Mouse (Mus musculus) cerebellum, adult 9-10 months (tissue): ENCODE data around the gene Ccdc106.

Source experiments
- DNase-seq: peaks from one replicate; pipeline ENCODE4 v3.0.0; 2022

Gene Ccdc106

DNA sequence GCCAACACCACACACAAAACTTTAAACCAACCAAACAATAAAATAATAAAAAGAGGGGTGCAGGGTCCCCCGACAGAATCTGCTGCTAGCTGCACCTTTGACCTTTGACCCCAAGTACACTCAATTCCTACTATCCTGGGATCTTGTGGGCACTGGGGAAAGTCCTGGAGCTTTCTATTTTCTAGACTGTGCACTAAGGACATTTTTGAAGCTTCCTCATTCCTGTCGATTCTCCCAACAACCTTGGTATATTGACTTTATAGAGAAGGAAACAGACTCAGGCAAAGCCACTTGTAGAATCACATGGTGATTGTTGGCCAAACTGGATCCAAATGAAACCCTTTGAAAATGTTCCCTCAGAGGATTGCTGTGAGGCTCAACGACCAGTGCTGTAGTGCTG, 4.3 kb upstream of the Ccdc106 start:
- peak; percentile 77 for DNase-seq

DNA sequence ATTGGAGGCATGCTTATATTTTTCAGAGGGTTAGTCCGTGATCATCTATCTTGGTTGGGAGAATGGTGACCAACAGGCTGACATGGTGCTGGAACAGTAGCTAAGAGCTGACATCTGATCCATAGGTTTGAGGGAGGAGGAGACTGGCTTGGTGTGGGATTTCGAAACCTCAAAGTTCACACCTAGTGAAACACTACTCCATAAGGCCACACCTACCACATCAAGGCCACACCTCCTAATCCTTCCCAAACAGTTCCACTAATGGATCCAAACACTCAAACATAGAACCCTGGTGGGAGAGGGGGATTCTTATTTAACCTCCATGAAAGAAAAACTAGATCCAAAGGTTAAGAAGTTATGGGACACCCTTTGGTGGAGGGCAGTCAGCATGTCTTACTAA, 3.4 kb upstream of the Ccdc106 start:
- DNase-seq = peak; percentile 59

DNA sequence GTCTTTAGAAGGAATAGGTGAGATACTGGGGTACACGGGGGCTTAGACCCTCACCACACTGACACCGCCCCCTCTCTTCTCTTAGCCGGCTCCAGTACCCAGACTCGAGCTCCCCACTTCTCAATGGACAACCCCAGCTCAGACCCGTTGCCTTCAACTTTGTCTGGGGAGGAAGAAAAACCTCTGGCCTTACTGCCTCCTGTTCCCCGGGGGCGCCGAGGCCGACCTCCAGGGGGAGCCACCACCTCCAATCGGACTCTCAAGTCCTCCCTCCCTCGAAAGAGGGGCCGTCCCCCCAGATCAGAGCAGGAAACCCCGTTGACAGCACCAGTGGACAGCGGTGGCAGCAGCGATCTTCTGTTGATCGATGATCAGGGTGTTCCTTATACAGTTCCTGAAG, 3.0 kb upstream of the Ccdc106 start:
- DNase-seq = peak; percentile 71

DNA sequence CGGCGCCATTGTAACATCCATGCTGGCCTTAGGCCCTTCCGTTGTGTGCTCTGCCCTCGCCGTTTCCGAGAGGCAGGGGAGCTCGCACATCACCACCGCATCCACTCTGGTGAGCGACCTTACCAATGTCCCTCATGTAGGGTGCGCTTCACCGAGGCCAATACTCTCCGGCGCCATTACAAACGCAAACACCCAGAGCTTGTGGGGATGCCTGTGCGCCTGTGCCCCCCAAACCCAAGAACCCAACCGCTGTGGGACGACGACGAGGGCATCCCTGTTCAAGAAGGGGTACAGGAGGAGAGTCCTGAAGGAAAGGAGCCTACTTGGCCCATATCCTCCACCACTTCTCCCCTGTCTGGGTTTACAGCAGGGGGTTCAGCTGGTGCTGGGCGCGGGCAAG, 2.4 kb upstream of the Ccdc106 start:
- DNase-seq = no peak

DNA sequence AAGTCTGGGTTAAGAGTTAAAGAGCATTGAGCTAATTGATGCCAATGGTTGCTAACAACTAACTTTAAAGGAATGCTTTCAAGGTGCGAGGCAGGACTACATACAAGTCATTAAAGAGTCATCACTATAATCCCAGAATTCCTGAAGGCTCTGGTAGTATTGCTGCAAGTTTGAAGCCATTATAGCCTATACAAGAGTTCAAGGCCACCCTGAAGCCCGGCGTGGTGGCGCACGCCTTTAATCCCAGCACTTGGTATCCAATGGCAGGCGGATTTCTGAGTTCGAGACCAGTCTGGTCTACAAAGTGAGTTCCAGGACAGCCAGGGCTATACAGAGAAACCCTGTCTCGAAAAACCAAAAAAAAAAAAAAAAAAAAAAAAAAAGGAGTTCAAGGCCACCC, 777 bp upstream of the Ccdc106 start:
- peak; percentile 61 for DNase-seq

DNA sequence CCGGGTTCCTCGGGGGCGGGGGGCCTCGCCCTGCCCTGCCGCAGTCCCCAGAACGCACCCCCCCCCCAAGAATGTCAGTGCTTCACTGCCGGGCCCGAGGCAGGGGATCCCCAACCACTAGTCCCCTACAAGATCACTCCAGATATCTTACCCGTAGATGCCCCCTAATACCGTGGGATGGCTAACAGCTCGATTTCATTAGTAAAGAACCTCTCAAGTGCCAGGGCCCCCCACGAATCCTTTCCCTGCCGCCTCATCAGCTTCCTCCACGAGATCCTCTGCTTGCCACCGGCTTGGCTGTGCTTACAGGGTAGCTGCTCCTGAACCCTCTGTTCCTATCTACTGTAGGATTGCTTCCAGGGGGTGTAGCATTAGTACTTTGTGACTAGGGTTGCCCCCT, 332 bp downstream of the Ccdc106 start:
- peak; percentile 74 for DNase-seq

DNA sequence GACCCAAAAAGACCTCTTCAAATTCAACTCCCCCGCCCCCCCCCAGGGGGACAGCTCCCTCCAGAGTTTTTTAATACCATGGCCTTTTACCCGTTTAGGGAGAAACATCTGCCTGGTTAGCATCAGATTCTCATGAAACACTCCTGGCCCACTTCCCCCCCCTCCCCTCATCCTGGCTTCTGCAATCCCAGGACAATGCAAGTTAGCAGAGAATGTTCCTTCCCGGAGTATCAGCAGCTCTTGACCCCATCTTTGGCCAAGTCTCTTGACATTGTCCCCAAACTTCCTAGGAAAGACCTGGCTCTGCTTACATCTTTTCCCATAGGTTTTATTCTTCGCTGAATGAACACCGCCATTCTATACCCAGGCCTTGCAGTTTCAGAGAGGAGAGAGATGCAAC, 844 bp downstream of the Ccdc106 start:
- no peak for DNase-seq

DNA sequence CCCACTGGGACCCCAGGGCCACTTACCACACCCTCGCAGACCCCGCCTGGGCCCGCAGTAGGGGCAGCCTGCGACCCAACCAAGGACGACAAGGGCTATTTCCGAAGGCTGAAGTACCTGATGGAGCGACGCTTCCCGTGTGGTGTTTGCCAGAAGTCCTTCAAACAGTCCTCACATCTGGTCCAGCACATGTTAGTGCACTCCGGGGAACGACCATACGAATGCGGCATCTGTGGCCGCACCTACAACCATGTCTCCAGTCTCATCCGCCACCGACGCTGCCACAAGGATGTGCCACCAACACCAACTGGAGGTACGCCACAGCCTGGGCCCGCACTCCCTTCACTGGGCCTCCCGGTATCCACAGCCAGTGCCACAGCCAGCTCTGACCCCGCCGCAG, 9.2 kb downstream of the Ccdc106 start:
- DNase-seq = no peak

DNA sequence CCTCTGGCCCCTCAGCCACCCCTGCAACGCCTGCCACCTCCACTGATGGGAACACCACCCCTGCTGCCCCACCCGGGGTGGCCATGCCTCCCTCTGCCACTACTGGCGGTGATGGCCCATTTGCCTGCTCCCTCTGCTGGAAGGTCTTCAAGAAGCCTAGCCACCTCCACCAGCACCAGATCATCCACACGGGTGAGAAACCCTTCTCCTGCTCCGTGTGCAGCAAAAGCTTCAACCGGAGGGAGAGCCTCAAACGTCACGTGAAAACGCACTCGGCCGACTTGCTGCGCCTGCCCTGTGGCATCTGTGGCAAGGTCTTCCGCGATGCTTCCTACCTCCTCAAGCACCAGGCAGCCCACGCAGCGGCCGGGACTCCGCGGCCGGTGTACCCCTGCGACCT, 9.6 kb downstream of the Ccdc106 start:
- DNase-seq = no peak

DNA sequence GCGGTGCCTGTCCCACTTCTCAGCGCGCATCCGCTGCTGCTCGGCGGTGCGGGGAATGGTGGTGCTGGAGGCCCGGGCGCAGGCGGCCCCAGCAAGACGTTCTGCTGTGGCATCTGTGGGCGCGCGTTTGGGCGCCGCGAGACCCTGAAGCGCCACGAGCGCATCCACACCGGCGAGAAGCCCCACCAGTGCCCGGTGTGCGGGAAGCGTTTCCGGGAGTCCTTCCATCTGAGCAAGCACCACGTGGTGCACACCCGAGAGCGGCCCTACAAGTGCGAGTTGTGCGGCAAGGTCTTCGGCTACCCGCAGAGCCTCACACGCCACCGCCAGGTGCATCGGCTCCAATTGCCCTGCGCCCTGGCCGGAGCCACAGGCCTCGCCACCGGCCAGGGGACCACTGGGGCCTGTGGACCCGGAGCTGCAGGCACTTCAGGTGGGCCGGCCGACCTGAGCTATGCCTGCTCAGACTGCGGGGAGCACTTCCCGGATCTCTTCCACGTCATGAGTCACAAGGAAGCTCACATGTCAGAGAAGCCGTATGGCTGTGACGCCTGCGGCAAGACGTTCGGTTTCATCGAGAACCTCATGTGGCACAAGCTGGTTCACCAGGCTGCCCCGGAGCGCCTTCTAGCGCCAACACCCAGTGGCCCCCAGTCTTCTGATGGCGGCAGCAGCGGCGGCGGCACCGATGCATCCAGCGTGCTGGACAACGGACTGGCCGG, 10.4 kb downstream of the Ccdc106 start:
- no peak for DNase-seq

DNA sequence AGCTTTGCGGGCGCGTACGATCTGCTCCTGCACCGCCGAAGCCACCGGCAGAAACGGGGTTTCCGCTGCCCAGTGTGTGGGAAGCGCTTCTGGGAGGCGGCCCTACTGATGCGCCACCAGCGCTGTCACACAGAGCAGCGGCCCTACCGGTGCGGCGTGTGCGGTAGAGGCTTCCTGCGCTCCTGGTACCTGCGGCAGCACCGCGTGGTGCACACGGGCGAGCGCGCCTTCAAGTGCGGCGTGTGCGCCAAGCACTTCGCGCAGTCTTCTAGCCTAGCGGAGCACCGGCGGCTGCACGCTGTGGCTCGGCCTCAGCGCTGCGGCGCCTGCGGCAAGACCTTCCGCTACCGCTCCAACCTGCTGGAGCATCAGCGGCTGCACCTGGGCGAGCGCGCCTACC, 11.1 kb downstream of the Ccdc106 start:
- DNase-seq = no peak

DNA sequence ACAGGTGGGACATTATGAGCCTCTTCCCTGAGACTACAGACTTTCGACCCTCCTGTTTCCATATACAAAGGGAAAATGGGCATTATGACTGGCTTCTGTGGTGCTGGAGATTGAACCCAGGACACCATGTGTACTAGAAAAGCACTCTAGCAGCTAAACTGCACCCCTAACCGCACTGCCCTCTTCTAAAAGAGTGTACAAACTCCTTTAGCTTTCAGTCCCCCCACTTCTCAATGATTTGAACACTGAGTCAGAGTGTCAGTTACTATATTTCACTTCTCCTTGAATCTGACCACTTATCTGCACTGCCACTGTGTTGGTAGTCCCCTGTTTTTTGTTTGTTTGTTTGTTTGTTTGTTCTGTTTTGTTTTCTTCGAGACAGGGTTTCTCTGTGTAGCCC, 13.5 kb downstream of the Ccdc106 start, which contains the start of gene 4632433K11Rik:
Gene 4632433K11Rik, plus strand, starts transcription at position 301 of the 400 bp plus-strand sequence.
- DNase-seq = no peak

DNA sequence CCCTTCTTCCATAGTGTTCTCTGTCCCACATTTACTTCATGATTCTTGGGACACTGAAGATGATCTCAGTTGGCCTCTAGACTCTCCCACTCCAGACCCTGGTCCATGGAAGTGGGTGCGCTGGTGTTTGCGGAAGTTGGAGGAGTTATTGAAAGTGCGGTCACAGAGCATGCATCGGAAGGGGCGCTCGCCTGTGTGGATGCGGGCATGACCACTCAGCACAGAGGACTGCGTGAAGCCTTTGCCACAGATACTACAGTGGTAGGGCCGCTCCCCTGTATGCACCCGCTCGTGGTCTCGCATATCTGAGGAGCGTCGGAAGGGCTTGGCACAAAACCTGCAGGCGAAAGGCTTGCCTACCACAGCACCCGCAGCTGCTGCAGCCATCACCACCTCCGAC, 15.3 kb downstream of the Ccdc106 start:
- no peak for DNase-seq

DNA sequence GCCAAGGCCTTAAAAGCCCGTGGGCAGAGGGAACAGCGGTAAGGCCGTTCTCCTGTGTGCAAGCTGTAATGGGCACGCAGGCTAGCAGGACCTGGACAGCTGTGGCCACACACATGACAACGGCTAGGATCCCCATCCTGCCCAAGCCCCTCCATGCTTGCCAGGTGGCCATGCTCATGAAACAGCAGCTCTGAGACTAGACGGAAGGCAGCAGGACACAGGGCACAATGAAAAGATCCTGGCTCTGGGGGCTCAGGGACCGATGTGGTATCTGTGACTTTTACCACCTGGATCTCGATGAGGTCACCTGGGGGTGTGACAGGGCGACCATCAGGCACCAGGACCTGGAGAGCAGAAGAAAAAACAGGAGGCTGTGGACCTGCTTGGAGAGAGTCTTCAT, 15.8 kb downstream of the Ccdc106 start:
- DNase-seq = no peak

DNA sequence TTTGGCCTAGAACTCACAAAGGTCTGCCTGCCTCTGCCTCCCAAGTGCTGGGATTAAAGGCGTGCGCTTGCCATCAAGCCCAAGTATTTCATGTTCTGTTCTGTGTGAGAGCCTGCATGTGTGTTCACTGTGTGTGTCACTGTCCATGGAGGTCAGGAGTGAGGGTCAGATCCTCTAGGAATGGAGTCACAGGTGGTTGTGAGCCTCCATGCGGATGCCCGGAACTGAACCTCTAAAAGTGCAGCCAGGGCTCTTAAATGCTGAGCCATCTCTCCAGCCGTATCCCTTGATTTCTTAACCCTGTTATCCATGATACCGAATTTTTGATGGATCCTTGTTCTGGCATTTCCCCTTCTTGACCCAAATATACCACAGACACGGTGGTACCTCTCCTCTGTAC, 16.7 kb downstream of the Ccdc106 start:
- peak; percentile 51 for DNase-seq

DNA sequence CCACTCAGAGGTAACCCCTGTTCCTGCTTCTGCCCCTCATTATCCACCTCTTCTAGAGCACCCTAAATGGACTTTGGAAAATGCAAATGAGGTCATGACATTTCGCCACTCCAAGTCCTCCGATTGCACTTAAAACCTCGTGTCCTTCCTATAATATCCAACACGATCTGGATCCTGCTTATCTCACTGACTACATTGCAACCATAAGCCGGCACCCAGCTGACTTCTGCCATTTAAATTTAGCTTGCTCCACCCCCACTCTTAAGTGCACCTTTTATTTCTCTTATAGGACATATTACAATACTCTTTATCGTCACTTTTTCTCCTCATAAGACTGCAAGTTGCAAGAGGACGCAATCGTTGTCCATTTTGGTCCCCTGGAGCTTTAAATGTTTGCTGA, 17.1 kb downstream of the Ccdc106 start:
- DNase-seq = no peak

DNA sequence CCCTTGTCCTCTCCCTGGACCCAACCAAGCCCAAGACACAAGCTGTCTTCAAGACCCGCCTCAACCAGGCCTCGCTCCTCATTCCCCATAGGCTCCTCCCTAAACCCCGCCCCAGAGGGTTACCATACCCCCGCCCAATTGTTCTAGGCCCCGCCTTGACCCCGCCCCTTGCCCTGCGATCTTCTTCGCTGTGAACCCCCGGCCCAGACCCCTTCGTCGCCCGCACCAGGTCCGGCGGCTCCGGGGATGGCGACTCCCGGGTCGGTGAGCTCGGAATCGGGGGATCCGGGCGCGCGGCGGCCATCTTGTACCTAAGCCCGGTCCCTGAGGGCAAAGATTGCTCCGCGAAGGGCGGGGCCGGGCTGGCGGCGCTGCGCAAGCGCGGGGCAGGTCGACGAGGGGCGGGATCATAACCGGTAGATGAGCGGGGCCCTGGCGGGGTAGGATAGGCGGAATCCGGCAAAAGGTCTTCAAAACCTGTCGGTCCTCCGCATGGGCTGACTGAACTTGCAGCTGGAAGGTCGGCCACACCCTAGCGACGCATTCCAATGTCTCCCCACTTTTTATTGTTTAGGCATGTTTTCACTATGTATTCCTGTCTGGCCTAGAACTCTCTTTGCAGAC, 17.9 kb downstream of the Ccdc106 start, which contains the start of gene Zfp784:
Gene Zfp784, minus strand, starts transcription at position 338 of the 624 bp plus-strand sequence.
- DNase-seq = peak; percentile 95

DNA sequence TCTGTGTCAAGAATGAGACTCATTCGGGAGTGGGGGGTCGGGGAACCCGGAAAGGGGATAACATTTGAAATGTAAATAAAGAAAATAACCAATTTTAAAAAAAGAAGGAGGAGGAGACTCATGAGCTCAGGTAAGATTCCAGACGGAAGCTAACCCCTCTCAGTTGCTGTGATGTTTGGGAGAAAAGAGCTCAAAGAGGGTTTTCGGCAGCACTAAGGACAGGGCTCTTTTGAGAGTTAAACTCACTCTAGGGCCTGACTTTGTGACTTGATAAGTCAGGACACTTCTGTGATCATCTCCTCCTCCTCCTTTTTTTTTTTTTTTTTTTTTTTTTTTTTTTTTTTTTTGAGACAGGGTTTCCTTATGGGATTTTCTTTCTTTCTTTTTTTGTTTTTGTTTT, 18.6 kb downstream of the Ccdc106 start:
- no peak for DNase-seq

DNA sequence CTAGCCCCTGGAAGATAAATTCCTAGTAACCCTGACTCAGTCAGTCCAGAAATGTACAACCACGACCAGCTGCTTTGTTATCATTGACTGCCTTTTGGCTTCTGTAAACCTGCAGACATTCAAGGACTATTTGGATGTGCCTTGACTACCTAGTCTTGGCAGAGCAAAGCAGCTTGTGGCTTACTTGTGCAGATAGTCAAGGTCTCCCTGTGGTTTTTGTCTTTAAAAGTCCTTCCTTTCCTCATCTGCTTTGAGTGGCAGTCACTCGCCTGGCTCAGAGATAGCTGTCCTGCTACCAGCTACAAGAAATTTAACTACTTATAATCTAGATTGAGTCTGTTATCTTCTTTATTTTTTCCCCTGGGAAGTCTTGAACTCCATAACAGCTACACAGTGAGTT, 24.6 kb downstream of the Ccdc106 start:
- DNase-seq = no peak

DNA sequence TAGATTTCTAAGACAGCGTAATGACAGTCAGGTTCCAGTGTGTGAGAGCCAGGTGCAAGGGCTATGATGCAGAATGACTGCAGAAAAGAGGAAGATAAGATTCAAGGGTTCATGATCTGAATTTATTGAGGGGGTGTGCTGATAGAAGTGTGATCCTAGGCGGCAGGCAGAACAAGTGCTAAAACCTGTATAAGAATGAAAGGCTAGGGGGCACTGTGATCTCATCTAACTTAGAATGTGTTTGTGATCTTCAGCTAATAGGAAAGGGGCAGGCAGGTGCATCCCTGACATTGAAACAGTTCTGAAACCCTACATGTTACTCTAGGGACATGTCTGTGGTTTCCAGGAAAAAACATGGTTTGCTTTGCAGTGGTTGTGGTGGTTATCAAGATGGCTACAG, 25.8 kb downstream of the Ccdc106 start:
- DNase-seq = no peak

DNA sequence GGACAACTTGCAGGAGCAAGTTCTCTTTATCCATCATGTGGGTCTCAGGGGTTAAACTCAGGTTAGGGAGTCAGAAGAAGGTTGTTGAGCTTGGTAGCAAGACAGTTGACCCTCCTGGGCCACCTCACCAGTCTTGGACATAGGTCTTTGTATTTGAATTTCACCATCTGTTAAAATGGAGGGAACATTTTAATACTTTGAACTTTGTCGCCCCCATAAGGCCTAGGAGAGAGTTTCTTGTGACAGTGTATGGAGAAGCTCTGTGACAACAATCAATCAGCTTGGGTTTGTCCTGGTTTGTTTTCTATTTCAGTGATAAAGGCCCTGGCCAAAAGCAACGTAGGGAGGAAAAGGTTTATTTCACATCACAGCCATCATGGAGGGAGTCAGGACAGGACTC, 27.0 kb downstream of the Ccdc106 start:
- DNase-seq = peak; percentile 73

DNA sequence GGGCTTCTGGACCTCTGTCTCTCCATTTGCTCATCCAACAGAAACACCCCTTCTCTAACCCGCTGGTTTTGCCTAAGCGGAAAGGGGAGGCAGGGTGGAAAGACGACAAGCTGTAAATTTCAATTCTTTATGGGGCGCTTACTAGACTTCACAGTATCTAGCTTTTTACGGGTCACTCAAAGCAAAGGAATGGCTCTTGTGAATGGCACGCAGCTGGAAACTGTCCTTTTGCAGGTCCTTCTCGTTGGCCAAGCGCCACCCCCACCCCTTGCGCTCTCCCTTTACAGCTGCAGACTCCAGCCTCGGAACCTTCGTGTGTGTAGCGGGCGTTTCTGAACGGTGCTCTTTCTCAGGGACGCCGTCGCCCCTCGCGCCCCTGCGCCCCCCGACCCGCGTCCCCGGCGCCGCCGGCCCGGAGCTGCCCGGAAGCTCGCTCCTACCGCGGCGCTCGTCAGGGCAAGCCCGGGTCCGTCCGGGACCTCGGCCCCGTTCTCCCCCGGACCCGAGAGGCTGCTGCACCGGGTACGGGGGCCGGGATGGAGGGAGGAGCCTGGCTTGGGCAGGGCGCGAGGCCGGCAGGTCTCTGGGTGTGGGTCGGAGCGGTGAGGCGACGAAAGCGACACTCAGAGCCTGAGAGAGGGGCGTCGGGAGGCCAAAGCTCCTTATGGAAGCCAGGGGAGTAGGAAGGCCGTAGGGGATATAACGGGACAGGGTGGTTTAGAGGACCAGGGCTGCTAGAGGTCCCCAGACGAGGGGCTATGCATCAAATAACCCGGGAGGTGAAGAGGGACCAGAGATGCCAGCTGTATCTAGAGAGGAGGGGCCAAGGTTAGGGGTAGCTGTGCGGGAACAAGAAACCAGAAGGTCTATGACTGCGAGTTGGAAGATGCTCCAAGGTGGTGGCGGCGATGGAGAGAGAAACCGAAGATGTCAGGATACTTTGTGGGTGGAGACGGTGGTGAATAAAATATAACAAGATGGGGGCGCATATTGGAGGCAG, 31.1 kb downstream of the Ccdc106 start, which contains the start of gene Zfp580:
Gene Zfp580, plus strand, starts transcription at position 346 of the 1,000 bp plus-strand sequence.
- peak; percentile 82 for DNase-seq

DNA sequence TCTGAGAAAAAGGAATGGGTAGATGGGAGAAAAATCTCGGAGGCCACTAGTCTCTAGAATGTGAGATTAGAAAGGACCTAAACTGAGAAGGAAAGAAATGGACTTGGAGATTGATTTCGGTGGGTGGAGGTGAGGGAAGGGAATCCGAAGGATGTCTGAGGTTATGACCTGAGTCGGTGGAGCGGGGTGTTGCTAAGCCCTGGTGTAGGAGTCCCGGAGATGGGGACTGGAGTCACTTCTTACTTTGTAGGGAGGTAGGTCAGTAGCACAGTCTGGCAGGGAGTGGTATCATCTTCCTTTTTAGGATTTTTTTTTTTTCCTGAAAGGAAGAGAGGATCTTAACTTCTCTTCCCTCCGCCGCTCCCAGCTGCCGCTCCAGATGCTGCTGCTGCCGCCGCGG, 32.1 kb downstream of the Ccdc106 start:
- peak; percentile 52 for DNase-seq
